In genomic region chr2:93188761-93189458, GRCm38 (mm10) we compare ENCODE assay signal across 8 mouse cellular contexts. TPM values are rescaled to one million over a fixed set of nuclear protein-coding genes. Genes with fewer than 3 reads are reported as not detected.
DNase-seq lines count a peak whose midpoint lies in the region; ATAC-seq and TF ChIP-seq lines count a peak whose summit lies in the region.

No protein-coding gene starts in this region.

- H3K36me3 ChIP-seq in heart, embryonic 11.5 days (ENCODE audit: control insufficient read depth, insufficient read depth, low read length): no peaks in the 10 kb centered on the region
- no peaks in the 10 kb centered on the region for H3K36me3 ChIP-seq in stomach, postnatal 0 days (ENCODE audit: control insufficient read depth, insufficient read depth, low read length)

- H3K9ac ChIP-seq in heart, embryonic 11.5 days (ENCODE audit: low read depth, low read length): peak overlapping the region; percentile 71; the same call in 1 of the 2 replicates
- H3K9ac ChIP-seq in stomach, postnatal 0 days (ENCODE audit: low read length): peak overlapping the region; percentile 77

- peak overlapping the region; percentile 98 for H3K4me2 ChIP-seq in heart, embryonic 11.5 days
- H3K4me2 ChIP-seq in stomach, postnatal 0 days (replicated peaks; ENCODE audit: low read depth): peak overlapping the region; percentile 100

- WGBS in heart, embryonic 11.5 days (ENCODE audit: insufficient replicate concordance): 7% methylated on average over 19 of the region's 19 CpGs
- WGBS in stomach, postnatal 0 days: 8% methylated on average over 19 of the region's 19 CpGs

- peak overlapping the region; percentile 44 for H3K4me3 ChIP-seq in bone marrow macrophage, adult 2 months (ENCODE audit: insufficient read depth, low read length)
- peak overlapping the region; percentile 68 for H3K4me3 ChIP-seq in heart, embryonic 11.5 days (ENCODE audit: low read depth, low read length)
- H3K4me3 ChIP-seq in stomach, postnatal 0 days (ENCODE audit: low read depth, low read length): peak overlapping the region; percentile 77

- no peak for ATAC-seq in heart, embryonic 11.5 days (replicated peaks; ENCODE audit: insufficient number of reproducible peaks, low FRiP score, low TSS enrichment)
- no peak for ATAC-seq in stomach, postnatal 0 days (ENCODE audit: low FRiP score, low TSS enrichment)

- TF ChIP-seq POLR2A in bone marrow macrophage, adult 2 months (IDR thresholded peaks at IDR 0.05; ENCODE audit: borderline replicate concordance, low read depth, low read length): no peak

- DNase-seq in kidney, adult 18-20 months: peak; percentile 51
- no peak for DNase-seq in kidney, adult 9 months
- peak; percentile 70 for DNase-seq in kidney, postnatal 14 days
- peak; percentile 53 for DNase-seq in mesoderm, embryonic 11.5 days (ENCODE audit: low read depth, low spot score)
- peak; percentile 66 for DNase-seq in stomach, postnatal 0 days (ENCODE audit: low spot score)
- DNase-seq in ovary, postnatal 14 days (ENCODE audit: low spot score): no peak

- no peak for TF ChIP-seq EP300 in stomach, postnatal 0 days (optimal IDR thresholded peaks at IDR 0.05)

- H3K9me3 ChIP-seq in heart, embryonic 11.5 days (replicated peaks; ENCODE audit: control insufficient read depth, low read length): no peaks in the 10 kb centered on the region
- H3K9me3 ChIP-seq in stomach, postnatal 0 days (ENCODE audit: control insufficient read depth, low read length): no peaks in the 10 kb centered on the region

- TF ChIP-seq CTCF in bone marrow macrophage, adult 2 months (IDR thresholded peaks at IDR 0.05; ENCODE audit: low read depth, low read length): no peak
- peak; percentile 63 for TF ChIP-seq CTCF in stomach, postnatal 0 days (IDR thresholded peaks at IDR 0.05; ENCODE audit: low read depth)

- H3K4me1 ChIP-seq in bone marrow macrophage, adult 2 months (ENCODE audit: control insufficient read depth, insufficient read depth, low read length): no peaks in the 10 kb centered on the region
- peaks cover 18% of the 10 kb centered on the region; the same call in 1 of the 2 replicates for H3K4me1 ChIP-seq in heart, embryonic 11.5 days (ENCODE audit: control insufficient read depth, insufficient read depth, low read length)
- H3K4me1 ChIP-seq in stomach, postnatal 0 days (replicated peaks; ENCODE audit: control insufficient read depth, insufficient read depth): 0 out of 2 replicates have a peak, but pooled peaks cover 8% of the 10 kb centered on the region

- peaks cover 18% of the 10 kb centered on the region for H3K27me3 ChIP-seq in heart, embryonic 11.5 days (ENCODE audit: control insufficient read depth, insufficient read depth, low read length)
- H3K27me3 ChIP-seq in stomach, postnatal 0 days (ENCODE audit: control insufficient read depth, insufficient read depth, low read length): no peaks in the 10 kb centered on the region

- no peak overlapping the region for H3K27ac ChIP-seq in bone marrow macrophage, adult 2 months (ENCODE audit: insufficient read depth, low read depth, low read length)
- peak overlapping the region; percentile 42; the same call in 1 of the 2 replicates for H3K27ac ChIP-seq in heart, embryonic 11.5 days (ENCODE audit: low read depth, low read length)
- H3K27ac ChIP-seq in stomach, postnatal 0 days (replicated peaks): peak overlapping the region; percentile 83

RNA-seq across cellular contexts. Expression of gene Trp53i11, which starts 1.6 kb away (rescaled TPM):
- polyA plus RNA-seq in bone marrow macrophage, adult 2 months (2012; ENCODE audit: insufficient read depth, insufficient read length, missing spikeins): not detected in 2 replicates
- polyA plus RNA-seq in heart, embryonic 11.5 days (2014; fragmentation: Nextera tagmentation; extraction: Ambion mirVana): 23.6 and 27.7 TPM in 2 replicates
- polyA plus RNA-seq in stomach, postnatal 0 days (2015; fragmentation: Nextera tagmentation; extraction: Ambion mirVana): 17.3 and 27.8 TPM in 2 replicates

Comparison
In these comparisons a context has a peak if more than half of its experiments do, and no peak if none do; other contexts are left out.
1. DNase-seq: peak in kidney, adult 18-20 months (single experiment), kidney, postnatal 14 days (single experiment), mesoderm, embryonic 11.5 days (single experiment) and stomach, postnatal 0 days (single experiment); none in kidney, adult 9 months (single experiment) and ovary, postnatal 14 days (single experiment).
2. RNA of gene Trp53i11, which starts 1.6 kb away (polyA plus RNA-seq): 23.6 to 27.7 TPM in heart, embryonic 11.5 days and 17.3 to 27.8 TPM in stomach, postnatal 0 days; not detected in bone marrow macrophage, adult 2 months; every median in the first group is over 10 times any median in the second.
3. Peak in every context shown above with its lines, with median percentiles within 50 percentile points of each other: H3K4me3 ChIP-seq.